Mouse (Mus musculus): ENCODE data around the gene Mtor.

The Mtor gene

DNA sequence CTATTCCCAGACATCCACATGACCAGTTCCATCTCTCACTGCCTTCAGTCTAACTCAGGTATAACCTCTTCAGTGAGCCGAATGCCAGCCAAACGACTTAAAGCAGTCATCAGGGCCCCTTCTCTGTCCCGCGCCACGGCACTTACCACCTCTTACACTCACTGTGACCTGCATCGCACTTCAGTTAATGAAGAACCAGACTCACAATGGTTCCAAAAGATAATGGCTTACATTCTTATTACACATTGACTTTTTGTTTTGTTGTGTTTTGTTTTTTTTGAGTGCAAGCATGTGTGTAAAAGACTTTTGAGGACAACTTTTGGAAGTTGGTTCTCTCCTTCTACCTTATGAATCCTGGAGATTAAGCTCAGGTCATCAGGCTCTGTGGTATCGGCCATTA is 5.8 kb upstream of the Mtor start:
- no peak for DNase-seq (ENCODE audit: low spot score in 2 of 2)

DNA sequence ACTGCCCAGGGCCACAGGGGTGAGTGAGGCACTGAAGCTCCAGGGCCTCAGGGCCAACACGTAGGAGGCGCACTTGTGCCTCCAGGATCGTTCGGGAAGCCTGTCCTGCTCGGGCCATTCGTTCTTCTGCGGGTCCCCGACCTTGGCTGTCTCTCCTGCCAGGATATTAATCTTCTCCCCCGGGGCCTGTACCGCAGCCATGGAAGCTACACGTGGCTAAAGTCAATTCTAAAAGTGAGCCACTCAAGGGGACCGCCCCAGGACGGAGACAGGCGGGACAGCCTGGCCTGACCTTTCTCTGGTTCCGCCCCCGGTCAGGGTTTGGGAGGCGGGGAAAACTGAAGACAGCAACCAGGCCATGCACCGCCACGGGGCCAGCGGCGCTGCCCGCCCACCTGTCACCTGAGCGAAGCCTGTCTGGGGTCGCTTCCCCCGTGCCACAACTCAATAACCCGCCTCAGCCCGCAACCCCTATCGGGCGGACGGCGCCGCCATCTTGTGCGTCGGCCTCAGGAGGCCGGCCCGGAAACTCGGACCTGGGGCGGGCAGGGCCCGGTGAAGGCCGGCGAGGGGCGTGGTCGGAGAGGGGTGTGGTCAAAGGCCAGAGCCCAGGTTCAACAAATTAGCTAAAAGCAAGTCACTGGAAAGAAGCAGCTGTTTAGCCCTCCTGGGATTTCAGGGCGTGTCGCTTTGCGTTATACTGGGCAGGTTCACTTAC is 4.0 kb upstream of the Mtor start, which contains the start of gene Ubiad1:
Gene Ubiad1 (minus strand): TSS at position 522 of the 718 bp plus-strand sequence.
- peak in 1 of 2 experiments; percentile 79 for DNase-seq (ENCODE audit: low spot score in 2 of 2)

DNA sequence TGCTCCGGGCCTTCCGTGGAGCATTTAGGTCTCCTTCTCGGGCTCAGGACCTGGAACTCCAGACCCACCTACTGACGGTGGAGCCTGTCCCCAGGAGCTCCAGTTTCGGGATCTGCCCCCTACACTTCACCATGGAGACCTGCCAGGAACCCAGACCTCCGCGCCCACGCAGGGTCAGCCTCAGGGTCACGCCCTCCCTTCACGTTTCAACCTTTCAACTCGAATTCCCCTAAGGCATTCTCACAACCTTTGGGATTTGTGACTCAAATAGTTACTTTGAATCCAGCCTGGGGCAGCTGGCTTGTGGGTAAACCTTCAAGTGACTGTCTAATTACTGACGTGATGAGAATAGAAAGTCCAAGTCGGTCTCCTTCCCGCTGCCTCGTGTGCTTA is 438 bp downstream of the Mtor start:
- DNase-seq (ENCODE audit: low spot score in 2 of 2), result peak in 1 of 2 experiments; percentile 53

DNA sequence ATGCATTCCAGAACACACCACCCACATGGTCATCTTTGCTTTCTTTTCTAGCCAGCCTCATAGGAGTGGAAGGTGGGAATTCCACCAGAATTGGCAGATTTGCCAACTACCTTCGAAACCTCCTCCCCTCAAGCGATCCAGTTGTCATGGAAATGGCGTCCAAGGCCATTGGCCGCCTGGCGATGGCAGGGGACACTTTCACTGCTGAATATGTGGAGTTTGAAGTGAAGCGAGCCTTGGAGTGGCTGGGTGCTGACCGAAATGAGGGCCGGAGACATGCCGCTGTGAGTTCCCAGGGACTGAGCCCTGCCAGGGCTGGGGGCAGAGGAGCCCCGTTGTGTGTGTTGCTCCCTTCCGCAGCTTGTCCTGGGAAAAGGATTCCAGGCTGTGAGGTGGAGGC is 5.3 kb downstream of the Mtor start:
- DNase-seq (ENCODE audit: low spot score in 2 of 2), result no peak

DNA sequence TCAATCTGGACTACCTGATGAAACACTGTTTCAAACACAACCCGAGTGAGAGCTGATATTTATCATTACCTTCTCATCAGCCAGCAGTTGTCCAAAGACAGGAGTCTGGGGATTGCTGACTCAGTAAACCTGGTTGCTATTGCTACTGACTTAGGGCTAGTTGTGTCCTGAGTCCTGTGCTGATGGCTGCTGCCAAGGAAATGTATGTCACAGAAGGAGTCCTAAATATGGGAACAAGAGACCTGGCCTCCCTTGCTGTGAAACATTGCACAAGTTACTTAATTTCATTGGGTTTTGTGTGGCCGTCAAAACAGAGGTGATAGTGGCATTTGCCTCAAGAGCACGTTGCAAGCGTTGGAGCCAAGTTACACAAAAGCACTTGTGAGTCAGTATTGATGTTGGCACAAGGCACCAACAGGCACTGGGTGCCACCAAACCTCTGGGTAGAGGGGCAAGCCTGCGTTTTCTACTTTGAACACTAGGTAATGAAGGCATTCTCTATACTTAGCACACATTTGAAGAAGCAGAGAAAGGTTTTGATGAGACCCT is 7.1 kb downstream of the Mtor start:
- DNase-seq (ENCODE audit: low spot score in 2 of 2), result no peak

DNA sequence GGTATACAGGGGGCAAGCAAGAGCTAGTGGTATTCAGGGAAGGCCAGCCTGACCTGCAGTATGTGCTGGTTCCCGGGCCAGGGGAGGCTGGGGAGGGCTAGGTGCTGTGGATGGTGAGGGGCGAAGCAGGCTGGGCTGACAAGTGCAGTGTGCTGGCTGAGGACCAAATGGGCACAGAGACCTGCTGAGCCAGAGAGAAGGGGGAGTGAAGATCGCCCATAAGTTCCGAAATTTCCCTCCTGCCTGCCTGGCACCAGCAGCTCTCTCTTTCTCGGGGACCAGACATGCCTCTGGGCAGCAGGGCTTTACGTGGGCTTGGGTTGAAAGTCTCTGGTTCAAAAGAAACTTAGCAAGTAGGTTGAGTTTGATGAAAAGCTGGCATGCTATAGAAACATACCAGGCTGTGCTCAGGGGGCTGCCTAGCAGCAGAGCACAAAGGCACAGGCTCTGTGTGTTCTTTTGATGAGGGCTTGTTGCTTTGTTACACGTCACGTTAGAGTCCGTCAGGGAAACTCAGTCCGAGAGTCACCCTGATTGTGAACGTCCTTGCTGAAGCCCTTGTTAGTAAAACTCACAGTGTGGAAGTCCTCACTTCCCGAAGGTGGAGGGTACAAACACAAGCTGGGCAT is 12.4 kb downstream of the Mtor start:
- no peak for DNase-seq (ENCODE audit: low spot score in 2 of 2)

DNA sequence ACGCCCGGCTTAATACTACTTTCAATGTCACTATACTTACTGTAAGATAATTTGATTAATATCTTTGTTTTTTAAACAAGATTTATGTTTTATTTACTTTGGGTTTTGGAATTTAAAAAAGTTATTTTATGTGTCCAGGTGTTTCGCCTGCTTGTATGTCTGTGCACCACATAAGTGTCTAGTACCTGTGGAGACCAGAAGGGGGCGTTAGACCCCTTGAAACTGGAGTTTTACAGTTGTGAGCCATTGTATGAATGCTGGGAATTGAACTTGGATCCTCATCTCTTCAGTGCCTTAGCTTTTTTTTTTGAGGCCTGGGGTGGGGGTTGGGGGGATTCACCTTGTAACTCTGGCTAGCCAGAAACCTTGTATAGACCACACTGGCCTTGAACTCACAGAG is 13.4 kb downstream of the Mtor start:
- DNase-seq (ENCODE audit: low spot score in 2 of 2), result no peak

DNA sequence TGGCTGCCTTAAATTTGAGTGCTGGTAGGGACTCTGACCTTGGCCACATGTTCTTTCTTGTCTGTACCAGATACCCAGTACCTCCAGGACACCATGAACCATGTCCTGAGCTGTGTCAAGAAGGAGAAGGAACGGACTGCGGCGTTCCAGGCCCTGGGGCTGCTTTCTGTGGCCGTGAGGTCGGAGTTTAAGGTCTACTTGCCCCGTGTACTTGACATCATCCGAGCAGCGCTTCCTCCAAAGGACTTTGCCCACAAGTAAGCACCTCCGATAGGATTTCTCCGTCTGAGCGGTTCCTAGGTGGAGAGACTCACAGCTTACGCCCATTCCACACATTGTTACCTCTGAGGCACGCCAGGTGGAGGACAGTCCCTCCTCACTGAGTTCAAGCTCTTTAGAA is 14.3 kb downstream of the Mtor start:
- no peak for DNase-seq (ENCODE audit: low spot score in 2 of 2)

DNA sequence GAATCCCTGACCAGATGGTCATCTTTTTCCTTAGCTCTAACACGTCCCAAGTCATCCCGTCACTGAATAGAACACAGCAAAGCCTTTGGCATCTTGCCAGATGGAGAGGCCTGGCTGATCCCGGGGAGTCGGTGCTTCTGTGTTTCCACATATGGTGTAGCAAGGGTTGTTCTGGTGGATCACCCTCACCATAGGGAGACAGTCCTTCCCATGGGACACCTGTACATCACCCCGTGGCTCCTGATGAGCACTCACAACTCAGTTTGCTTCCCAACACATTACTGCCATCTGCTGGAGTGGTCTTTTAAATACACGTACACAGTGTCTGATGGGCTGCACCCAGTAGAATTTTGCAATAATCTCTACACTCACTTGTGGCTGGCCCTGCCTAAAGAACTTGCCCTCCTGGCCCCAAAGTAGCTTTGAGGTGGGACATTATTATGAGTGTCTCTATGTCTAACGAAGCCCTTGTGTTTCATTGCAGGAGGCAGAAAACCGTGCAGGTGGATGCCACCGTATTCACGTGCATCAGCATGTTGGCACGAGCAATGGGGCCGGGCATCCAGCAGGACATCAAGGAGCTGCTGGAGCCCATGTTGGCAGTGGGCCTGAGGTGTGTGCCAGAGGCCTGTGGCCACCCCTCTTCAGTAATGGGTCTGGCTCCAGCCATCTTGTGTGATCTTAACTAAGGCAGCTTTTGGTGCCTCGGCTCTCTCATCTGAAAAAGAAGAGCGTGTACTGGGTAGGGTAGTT is 15.0 kb downstream of the Mtor start:
- DNase-seq (ENCODE audit: low spot score in 2 of 2), result peak in 1 of 2 experiments; percentile 30

DNA sequence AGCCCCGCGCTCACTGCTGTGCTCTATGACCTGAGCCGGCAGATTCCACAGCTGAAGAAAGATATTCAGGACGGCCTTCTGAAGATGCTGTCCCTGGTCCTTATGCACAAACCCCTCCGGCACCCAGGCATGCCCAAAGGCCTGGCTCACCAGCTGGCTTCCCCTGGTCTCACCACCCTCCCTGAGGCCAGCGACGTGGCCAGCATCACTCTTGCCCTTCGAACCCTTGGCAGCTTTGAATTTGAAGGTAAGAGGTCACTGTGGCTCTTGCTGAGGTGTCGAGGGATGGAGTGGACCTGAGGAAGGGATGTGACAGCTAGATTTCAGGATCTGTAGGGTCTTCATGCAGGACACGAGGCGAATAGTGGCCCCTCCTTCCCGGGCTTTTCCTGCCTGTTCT is 15.9 kb downstream of the Mtor start:
- DNase-seq (ENCODE audit: low spot score in 2 of 2), result no peak

DNA sequence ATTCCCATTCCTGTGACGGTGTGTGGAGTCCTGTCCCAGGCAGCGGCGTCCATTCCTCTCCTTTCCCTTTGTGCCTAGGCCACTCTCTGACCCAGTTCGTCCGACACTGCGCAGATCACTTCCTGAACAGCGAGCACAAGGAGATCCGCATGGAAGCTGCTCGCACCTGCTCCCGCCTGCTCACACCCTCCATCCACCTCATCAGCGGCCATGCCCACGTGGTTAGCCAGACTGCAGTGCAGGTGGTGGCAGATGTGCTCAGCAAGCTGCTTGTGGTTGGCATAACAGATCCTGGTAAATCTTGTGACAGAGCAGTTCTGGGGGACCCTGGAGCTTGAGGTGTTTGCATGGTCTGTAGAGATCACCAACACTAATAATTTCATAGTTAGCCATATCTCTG is 16.5 kb downstream of the Mtor start:
- peak in 1 of 2 experiments; percentile 44 for DNase-seq (ENCODE audit: low spot score in 2 of 2)

DNA sequence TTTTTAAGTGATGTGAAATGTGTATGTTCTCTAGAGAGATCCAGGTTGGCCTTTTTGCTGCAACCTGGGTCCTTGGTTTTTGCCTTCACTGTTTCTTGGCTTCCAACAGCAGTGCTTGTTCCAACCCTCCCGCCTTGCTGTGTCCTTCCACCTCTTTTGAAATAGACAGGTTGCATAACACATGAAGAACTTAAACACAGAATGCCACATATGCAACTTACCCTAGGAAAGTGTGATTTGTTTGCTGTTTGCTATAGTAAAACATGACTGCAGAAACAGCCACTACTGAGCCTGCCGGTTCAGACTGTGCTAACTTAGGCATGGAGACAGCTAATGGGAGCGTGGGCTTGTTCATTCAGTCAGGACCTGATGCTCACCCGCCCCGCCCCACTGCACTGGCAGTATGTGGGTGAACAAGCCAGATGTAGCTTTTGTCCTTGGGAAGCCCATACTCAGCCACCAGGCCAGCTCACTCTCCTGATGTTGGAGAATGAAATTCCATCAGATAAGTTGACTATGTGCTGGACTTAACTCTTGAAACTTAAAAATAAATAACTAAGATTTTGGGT is 18.2 kb downstream of the Mtor start:
- DNase-seq (ENCODE audit: low spot score in 2 of 2), result peak in 1 of 2 experiments; percentile 48

DNA sequence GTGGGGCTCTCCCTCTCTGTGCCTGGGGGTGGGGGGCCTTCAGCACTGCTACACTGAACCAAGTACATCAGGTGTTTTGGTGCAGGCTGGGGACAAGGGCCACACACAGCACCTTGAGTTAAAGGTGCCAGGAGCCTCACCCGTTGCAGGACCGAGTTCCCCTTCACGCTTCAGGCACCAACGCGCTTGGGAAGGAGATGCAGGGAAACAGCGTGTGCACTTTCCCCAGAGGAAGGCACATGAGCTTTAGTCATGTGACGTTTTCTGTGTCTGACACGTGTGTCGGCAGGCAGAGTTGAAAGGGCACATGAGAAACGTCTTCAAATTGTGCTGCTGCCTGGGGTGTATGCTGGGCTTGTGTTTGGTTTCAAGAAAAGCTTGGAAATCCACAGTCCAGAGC is 20.0 kb downstream of the Mtor start:
- DNase-seq (ENCODE audit: low spot score in 2 of 2), result no peak

DNA sequence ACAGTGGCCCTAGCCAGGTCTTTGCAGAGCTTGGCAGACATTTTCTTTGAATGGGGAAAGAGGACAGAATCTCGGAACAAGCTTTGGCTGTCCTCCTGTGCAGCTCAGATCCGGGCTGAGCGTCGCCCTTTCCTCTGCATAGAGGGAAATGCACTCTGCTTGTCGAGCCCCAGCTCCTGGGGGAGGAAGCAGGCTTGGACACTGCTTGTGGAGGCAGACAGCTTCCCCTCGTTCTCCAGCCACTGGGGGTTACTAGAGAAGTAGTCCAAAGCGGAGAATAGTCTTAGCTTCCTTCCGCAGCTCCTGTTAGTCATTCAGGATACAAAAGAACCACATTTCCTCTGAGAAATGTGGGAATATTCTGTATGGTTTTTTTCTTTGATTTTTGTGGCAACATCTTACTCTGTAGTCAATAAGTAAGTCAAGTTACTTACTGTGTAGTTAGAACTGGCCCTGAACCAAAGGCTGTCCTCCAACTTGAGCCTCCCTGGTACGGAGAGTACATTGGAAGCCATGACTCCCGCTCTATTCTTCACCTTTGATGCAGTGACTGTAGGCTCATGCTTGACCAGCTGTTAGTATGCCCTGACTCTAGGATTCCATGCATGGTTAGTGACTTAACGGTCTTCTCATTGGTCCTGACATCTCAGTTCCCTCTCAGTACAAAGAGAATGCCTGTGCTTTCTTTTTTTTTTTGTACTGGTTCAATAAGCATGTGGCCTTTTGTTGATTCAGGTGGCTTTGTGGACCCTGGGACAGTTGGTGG is 21.3 kb downstream of the Mtor start:
- no peak for DNase-seq (ENCODE audit: low spot score in 2 of 2)

DNA sequence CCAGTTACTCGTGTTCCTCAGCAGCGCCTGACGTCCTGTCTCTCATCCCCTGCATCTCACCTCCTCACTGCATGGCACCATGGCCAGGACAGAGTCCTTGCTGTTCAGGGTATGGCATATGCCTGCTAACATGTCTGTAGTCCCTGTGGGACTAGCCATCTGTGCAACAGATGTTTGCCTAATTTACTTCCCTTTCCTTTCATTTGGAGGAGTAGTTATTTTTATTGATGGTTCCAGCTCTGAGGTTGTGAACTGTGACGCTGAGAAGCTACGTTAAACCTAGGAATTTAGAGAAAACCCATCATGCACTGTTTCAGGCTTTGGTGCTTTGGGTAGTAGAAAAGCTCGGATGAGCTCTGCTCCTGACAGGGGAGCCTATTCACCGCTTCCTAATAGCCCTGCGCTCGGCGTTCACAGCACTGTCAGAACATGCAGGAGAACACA is 23.0 kb downstream of the Mtor start:
- DNase-seq (ENCODE audit: low spot score in 2 of 2), result no peak

DNA sequence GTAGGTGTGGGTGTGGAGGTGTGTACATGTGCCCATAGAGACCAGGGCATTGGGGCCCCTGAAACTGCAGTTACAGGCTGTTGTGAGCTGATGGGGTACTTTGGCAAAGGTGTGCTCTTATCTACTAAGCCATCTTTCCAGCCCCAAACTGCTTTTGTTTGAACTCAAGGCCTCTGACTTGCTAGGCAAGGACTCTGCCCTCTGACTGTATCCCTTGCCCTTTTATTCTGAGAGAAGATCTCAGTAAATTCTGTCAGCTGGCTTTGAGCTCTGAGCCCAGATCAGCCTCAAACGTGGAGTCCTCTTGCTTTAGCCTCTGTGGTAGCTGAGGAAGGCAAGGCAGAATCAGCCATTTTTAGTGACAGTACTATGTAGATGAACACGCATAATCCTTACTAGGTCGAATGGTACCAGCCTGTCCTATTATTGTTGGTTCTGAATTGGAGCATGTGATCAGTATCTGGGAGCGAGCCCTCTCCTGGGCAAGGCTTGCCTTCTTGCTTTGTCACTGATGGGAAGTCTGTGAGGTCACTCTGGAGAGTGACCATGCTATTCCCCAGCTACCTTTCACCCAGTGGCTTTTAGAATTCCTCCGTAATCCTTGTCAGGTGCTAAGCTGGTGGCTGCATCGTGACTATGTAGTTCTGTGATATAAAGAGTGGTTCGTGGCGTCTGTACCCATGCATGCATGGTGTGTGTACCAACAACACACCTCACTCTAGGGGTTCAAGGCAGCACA is 24.2 kb downstream of the Mtor start:
- no peak for DNase-seq (ENCODE audit: low spot score in 2 of 2)

DNA sequence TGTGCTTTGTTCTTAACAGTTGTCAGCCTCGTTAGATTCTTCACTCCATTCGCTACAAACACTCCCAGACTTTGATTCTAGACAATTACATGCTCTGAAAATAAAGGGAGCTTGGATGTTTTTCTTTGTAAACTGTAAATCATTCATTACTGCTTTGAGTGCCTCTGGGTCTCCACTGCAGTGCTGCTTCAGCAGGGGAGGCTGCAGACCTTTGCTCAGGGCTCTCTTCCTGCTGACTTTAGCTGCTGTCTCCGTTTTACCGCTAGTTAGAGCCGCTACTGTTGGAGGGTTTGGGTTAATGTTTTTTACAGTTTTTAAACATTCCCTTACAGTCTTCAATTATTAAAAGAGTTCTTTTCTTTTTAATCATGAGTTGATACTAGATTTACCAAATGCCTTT is 25.1 kb downstream of the Mtor start:
- no peak for DNase-seq (ENCODE audit: low spot score in 2 of 2)

DNA sequence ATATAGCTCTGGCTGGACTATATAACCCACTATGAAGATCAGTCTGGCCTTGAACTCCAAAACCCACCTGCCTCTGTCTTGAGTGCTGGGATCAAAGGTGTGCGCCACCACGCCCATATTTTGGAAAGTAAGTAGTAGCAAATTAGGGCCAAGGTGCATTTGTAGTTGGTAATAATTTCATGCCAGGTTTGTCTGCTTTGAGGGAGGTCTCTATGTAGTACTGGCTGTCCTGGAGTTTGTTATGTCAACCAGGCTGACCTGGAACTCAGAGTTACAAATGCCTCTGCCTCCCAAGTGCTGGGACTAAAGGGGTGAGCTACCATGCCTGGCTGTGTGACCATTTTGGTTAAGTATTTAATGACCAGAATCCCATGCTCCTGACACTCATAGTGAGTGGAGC is 31.8 kb downstream of the Mtor start:
- DNase-seq (ENCODE audit: low spot score in 2 of 2), result no peak

DNA sequence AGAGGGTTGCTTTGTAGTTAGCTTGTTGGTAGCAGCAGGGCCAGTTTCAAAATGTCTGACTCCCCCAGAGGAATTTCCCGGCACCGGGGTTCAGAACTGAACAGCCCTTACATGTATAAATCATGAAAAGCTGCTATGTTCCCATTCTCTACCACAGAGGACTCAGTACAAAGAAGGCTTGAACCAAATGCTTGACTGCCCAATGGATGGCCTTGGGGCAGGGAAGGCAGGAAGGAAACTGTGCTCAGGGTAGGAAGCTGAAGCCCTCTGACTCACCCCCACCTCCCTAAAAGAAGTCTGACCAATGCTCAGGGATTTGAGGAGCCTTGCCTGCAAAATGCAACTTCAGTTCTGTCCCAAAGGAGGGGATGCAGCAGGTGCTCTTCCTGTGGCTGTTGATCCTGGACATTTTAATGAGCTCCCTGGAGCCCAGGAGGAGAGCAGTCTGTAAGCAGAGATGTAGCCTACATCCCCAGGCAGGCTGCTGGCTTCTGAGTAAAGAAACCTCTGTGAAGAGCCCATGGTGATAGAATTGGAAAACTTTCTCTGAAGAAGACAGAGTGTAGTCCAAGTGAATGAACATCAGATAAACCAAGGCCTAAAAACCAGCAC is 33.3 kb downstream of the Mtor start:
- DNase-seq (ENCODE audit: low spot score in 2 of 2), result no peak

DNA sequence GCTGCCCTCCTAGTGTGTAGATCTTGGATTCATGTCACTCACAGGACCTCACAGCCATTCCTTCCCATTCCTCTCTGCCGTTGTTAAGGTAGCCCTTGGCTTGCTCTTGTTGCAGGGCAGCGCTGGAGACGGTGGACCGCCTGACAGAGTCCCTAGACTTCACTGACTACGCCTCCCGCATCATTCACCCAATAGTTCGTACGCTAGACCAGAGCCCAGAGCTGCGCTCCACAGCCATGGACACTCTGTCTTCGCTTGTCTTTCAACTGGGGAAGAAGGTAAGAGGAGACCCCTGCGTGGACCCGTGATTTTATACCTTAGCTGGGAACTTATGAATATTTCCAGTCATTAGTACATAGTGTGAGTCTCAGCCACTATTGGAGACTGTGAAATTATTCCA is 36.1 kb downstream of the Mtor start:
- DNase-seq (ENCODE audit: low spot score in 2 of 2), result no peak
